Mouse (Mus musculus) MEL-GATA-1-ER (cell line): ENCODE measurements around the gene Hexim1.

ENCODE experiments used
- DNase-seq: peaks from one replicate; pipeline ENCODE4 v3.0.0-alpha.2; 2012; ENCODE audit warnings: low read depth; ENCODE audit errors: extremely low read depth

Gene Hexim1

GRCm38 (mm10) chr11:103096979-103097894 lies 18.8 kb upstream of the Hexim1 start:
- no peak for DNase-seq

- DNase-seq, result no peak
Measured at GRCm38 (mm10) chr11:103098531-103099190, 17.4 kb upstream of the Hexim1 start.

GRCm38 (mm10) chr11:103099352-103099940 lies 16.6 kb upstream of the Hexim1 start:
- DNase-seq, result no peak

GRCm38 (mm10) chr11:103100361-103100760 lies 15.7 kb upstream of the Hexim1 start:
- DNase-seq, result no peak

- DNase-seq, result peak; percentile 51
Measured at GRCm38 (mm10) chr11:103101481-103101865, 14.6 kb upstream of the Hexim1 start, which contains the start of the genes Plcd3 and Acbd4. Gene Plcd3 (minus strand): TSS chr11:103101658. Gene Acbd4 (plus strand): TSS chr11:103101682.

- peak; percentile 76 for DNase-seq
Measured at GRCm38 (mm10) chr11:103101866-103102501, 14.0 kb upstream of the Hexim1 start.

- DNase-seq, result peak; percentile 96
Measured at GRCm38 (mm10) chr11:103102725-103103349, 13.2 kb upstream of the Hexim1 start.

- DNase-seq, result peak; percentile 17
Measured at GRCm38 (mm10) chr11:103103621-103104020, 12.4 kb upstream of the Hexim1 start.

GRCm38 (mm10) chr11:103104469-103104868 lies 11.6 kb upstream of the Hexim1 start:
- peak; percentile 39 for DNase-seq

GRCm38 (mm10) chr11:103105180-103105725 lies 10.8 kb upstream of the Hexim1 start:
- no peak for DNase-seq

- DNase-seq, result no peak
Measured at GRCm38 (mm10) chr11:103105810-103106209, 10.2 kb upstream of the Hexim1 start.

GRCm38 (mm10) chr11:103106386-103106785 lies 9.6 kb upstream of the Hexim1 start:
- no peak for DNase-seq

GRCm38 (mm10) chr11:103111301-103111700 lies 4.7 kb upstream of the Hexim1 start:
- no peak for DNase-seq

- DNase-seq, result no peak
Measured at GRCm38 (mm10) chr11:103111881-103112551, 4.0 kb upstream of the Hexim1 start.

GRCm38 (mm10) chr11:103112552-103112912 lies 3.5 kb upstream of the Hexim1 start:
- DNase-seq, result no peak

GRCm38 (mm10) chr11:103113005-103113404 lies 3.0 kb upstream of the Hexim1 start:
- DNase-seq, result no peak

- no peak for DNase-seq
Measured at GRCm38 (mm10) chr11:103113771-103114170, 2.3 kb upstream of the Hexim1 start.

- peak; percentile 63 for DNase-seq
Measured at GRCm38 (mm10) chr11:103114270-103114943, 1.6 kb upstream of the Hexim1 start.

GRCm38 (mm10) chr11:103115163-103116007 lies 646 bp upstream of the Hexim1 start:
- peak; percentile 91 for DNase-seq
